Mouse (Mus musculus): ENCODE data around the gene Gm14327. TPM values are rescaled to one million over a fixed set of nuclear protein-coding genes. Genes with fewer than 3 reads are reported as not detected.
A peak's percentile ranks its signal among the peaks of the same experiment; 100 is the strongest.
"Not testable (repeated sequence)": the region's sequence is repeated elsewhere in the genome, so short reads cannot be mapped to it uniquely, and the experiment has no call there.

The Gm14327 gene
- 2.3 and 2.9 TPM in 2 replicates for polyA plus RNA-seq (2016; fragmentation: Nextera tagmentation; extraction: Ambion mirVana)

GRCm38 (mm10) chr2:177897046-177897578, at the start of gene Gm14327:
Gm14327 (plus strand) TSS chr2:177897096.
- WGBS, result 52% methylated on average over 9 of the region's 13 CpGs
- H3K9me3 ChIP-seq (replicated peaks); H3K36me3 ChIP-seq; H3K4me1 ChIP-seq; H3K27ac ChIP-seq (replicated peaks); H3K27me3 ChIP-seq (ENCODE audit: low read depth, poor library complexity, severe bottlenecking); DNase-seq (ENCODE audit: low spot score): not testable (repeated sequence)
- peak within 1 kb of the TSS; percentile 27; the same call in 1 of the 2 replicates for H3K4me3 ChIP-seq

- DNase-seq (ENCODE audit: low spot score); H3K9me3 ChIP-seq (replicated peaks): not testable (repeated sequence)
- 86% methylated on average over 2 of the region's 2 CpGs for WGBS
Observed at GRCm38 (mm10) chr2:177862254-177862653, 34.6 kb upstream of the Gm14327 start.

GRCm38 (mm10) chr2:177887743-177888142, 9.2 kb upstream of the Gm14327 start:
- H3K27me3 ChIP-seq (ENCODE audit: low read depth, poor library complexity, severe bottlenecking); DNase-seq (ENCODE audit: low spot score); H3K27ac ChIP-seq (replicated peaks); H3K9me3 ChIP-seq (replicated peaks); H3K36me3 ChIP-seq; H3K4me3 ChIP-seq; H3K4me1 ChIP-seq: not testable (repeated sequence)
- 92% methylated on average over 14 of the region's 14 CpGs for WGBS

More at GRCm38 (mm10) chr2:177862254-177862653, 34.6 kb upstream of the Gm14327 start:
- not testable (repeated sequence) for H3K27me3 ChIP-seq (ENCODE audit: low read depth, poor library complexity, severe bottlenecking); H3K27ac ChIP-seq (replicated peaks); H3K4me1 ChIP-seq; H3K4me3 ChIP-seq; H3K36me3 ChIP-seq

GRCm38 (mm10) chr2:177898171-177898570, 1.3 kb downstream of the Gm14327 start:
- not testable (repeated sequence) for H3K4me3 ChIP-seq; H3K27ac ChIP-seq (replicated peaks); H3K27me3 ChIP-seq (ENCODE audit: low read depth, poor library complexity, severe bottlenecking); H3K36me3 ChIP-seq; DNase-seq (ENCODE audit: low spot score); H3K9me3 ChIP-seq (replicated peaks); H3K4me1 ChIP-seq
- 87% methylated on average over 2 of the region's 3 CpGs for WGBS

GRCm38 (mm10) chr2:177903276-177903675, 6.4 kb downstream of the Gm14327 start:
- not testable (repeated sequence) for H3K27ac ChIP-seq (replicated peaks); H3K36me3 ChIP-seq; H3K4me1 ChIP-seq; H3K9me3 ChIP-seq (replicated peaks); H3K4me3 ChIP-seq; DNase-seq (ENCODE audit: low spot score); H3K27me3 ChIP-seq (ENCODE audit: low read depth, poor library complexity, severe bottlenecking)
- WGBS, result 91% methylated on average over 4 of the region's 12 CpGs

GRCm38 (mm10) chr2:177925563-177926103, 28.7 kb downstream of the Gm14327 start, which contains the start of gene Zfp972:
Zfp972 (minus strand) TSS chr2:177925613.
- H3K4me3 ChIP-seq; H3K27me3 ChIP-seq (ENCODE audit: low read depth, poor library complexity, severe bottlenecking); H3K27ac ChIP-seq (replicated peaks); H3K4me1 ChIP-seq; H3K36me3 ChIP-seq; H3K9me3 ChIP-seq (replicated peaks); DNase-seq (ENCODE audit: low spot score): not testable (repeated sequence)
- WGBS, result 65% methylated on average over 4 of the region's 5 CpGs

Other genes starting within 250 kb of the Gm14327 start
- 6.4 and 8.9 TPM in 2 replicates for gene Gm14322, start 137.8 kb upstream of the Gm14327 start, polyA plus RNA-seq (2016; fragmentation: Nextera tagmentation; extraction: Ambion mirVana)
- 40.7 and 42.7 TPM in 2 replicates for gene Gm14325, start 56.8 kb upstream of the Gm14327 start, polyA plus RNA-seq (2016; fragmentation: Nextera tagmentation; extraction: Ambion mirVana)
- gene Zfp972, start 28.5 kb downstream of the Gm14327 start, polyA plus RNA-seq (2016; fragmentation: Nextera tagmentation; extraction: Ambion mirVana), result not detected in 2 replicates
- gene Gm14326, start 60.2 kb downstream of the Gm14327 start, polyA plus RNA-seq (2016; fragmentation: Nextera tagmentation; extraction: Ambion mirVana), result 18.2 and 19.5 TPM in 2 replicates
- 13.3 and 14.7 TPM in 2 replicates for gene Zfp971, start 126.2 kb downstream of the Gm14327 start, polyA plus RNA-seq (2016; fragmentation: Nextera tagmentation; extraction: Ambion mirVana)
- 17.6 and 18.0 TPM in 2 replicates for gene Zfp931, start 181.4 kb downstream of the Gm14327 start, polyA plus RNA-seq (2016; fragmentation: Nextera tagmentation; extraction: Ambion mirVana)
- 5.8 and 6.7 TPM in 2 replicates for gene Phactr3, start 221.9 kb downstream of the Gm14327 start, polyA plus RNA-seq (2016; fragmentation: Nextera tagmentation; extraction: Ambion mirVana)